Mouse (Mus musculus): ENCODE measurements at regions not wholly inside any gene's neighbourhood (a gene's known extent, or its start where the extent isn't known, plus 50 kb on each side); places are given as distances from the start of the nearest gene placed in this dataset.

- TF ChIP-seq CTCF (IDR thresholded peaks at IDR 0.05; ENCODE audit: extremely low read depth, insufficient read depth, insufficient read length, insufficient replicate concordance) (no peak), POLR2A (IDR thresholded peaks at IDR 0.05; ENCODE audit: low read depth, low read length) (no peak)
Measured at GRCm38 (mm10) chr11:22641450-22641849, 129.6 kb downstream of the Tmem17 start.

All from spleen, adult 2 months (tissue).